Mouse (Mus musculus): ENCODE results near the gene Nacad.

DNA sequence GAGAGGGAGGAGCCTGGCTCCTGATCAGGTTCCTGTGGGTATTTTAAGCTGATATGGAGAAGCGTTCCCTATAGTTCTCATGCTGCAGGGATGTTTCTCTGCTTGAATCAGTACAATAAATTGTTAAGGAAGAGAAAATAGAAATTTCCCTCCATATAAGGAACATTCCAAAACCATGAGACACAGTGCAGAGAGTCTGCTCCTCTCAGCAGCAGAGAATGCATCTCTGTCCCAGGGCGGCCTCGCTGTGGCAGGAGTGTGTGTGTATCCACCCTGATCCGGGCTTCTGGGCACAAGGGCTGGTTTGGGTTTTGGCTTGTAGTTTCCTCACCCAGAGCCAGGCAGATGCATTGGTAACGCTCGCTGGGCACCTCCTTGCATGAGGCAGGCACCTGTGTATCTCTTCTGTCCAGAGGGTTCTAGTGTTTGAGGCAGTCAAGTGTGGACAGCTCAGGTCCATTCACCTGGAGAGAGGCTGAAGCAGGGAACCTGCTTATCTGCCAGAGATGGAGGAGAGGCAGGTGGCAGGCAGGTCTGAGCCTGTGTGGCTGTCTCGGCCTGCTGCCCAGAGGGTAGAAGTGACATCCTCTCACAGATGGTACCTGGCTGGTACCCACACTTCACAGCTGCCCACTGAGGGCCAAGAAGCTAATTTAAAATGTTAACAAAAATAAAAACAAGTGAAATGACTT, 18.5 kb downstream of the Nacad start:
- no peak for TF ChIP-seq CTCF (conservative IDR thresholded peaks at IDR 0.05; ENCODE audit: low read length)
- TF ChIP-seq POU5F1 (IDR thresholded peaks at IDR 0.05; ENCODE audit: borderline replicate concordance, low read length) = no peak
- TF ChIP-seq NANOG (IDR thresholded peaks at IDR 0.05; ENCODE audit: borderline replicate concordance, low read length) = no peak
